In the genomic region with DNA sequence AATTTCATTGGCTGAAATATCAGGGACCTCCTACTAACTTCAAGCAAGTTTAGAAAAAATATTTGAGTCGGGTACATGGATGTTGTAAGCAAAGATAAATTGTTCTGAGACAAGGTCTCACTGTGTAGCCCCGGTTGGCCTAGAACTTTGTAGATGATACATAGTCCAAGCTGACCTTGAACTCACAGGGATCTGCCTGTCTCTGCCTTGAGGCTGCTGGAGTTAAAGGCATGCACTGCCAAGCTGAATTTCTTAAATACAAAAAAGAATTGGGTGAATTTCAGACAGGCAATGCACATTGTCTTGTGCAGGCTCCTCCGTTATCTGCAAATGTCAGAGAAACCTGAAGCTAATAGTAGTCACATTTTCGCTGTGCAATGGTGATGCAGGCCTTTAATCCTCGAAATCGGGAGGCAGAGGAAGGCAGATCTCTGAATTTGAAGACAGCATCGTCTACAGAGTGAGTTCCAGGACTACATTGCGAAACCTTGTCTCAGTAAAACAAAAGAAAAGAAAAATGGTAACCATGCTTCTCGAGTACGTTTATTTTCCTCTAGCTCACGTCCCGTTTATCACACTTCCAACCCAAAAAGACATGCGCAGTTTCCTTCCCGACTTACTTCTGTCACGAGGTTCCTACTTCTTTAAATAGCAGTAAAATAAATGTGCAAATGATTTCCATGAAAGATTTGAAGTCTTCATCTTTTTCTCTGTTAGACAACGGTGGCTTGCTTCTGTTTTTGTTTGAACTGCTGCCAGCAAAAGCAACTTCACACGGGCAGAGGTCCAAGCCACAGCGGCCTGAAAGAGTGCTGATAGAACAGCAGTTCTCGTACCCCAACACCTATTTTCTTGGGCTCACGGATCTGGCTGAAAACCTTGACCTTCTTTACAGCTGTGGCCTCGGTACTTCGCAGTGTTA, we compare ENCODE assay signal across 10 mouse cellular contexts.
DNase-seq lines count a peak whose midpoint lies in the region; ATAC-seq lines count a peak whose summit lies in the region.
"Had no signal": no experiment of that assay in that cellular context is flagged by ENCODE, and none has a peak within 500 bp of the region (broad histone marks: within the 10 kb centered on the region; RNA-seq: fewer than 3 reads in every experiment).

No protein-coding gene starts in this region.

- intact Hi-C loops in left cerebral cortex, postnatal 4 days (cut with DNase I), result no loop called here
- intact Hi-C loops in heart, postnatal 14 days (cut with DNase I), result no loop called here

- H3K36me3 ChIP-seq in embryonic facial prominence, embryonic 14.5 days (ENCODE audit: control insufficient read depth, insufficient read depth, low read length), result no peaks in the 10 kb centered on the region
- H3K36me3 ChIP-seq in embryonic facial prominence, embryonic 10.5 days (replicated peaks), result no peaks in the 10 kb centered on the region

- no peak overlapping the region for H3K9ac ChIP-seq in embryonic facial prominence, embryonic 14.5 days (ENCODE audit: low read depth, low read length)

- no peak overlapping the region for H3K27ac ChIP-seq in embryonic facial prominence, embryonic 14.5 days (replicated peaks; ENCODE audit: low read depth, low read length)
- H3K27ac ChIP-seq in embryonic facial prominence, embryonic 10.5 days (replicated peaks), result no peak overlapping the region
- H3K27ac ChIP-seq: macrophage had no signal

- H3K4me1 ChIP-seq in embryonic facial prominence, embryonic 14.5 days (ENCODE audit: control insufficient read depth, insufficient read depth, low read length), result no peaks in the 10 kb centered on the region
- H3K4me1 ChIP-seq in embryonic facial prominence, embryonic 10.5 days, result no peaks in the 10 kb centered on the region

- no peaks in the 10 kb centered on the region for H3K27me3 ChIP-seq in embryonic facial prominence, embryonic 14.5 days (replicated peaks; ENCODE audit: control insufficient read depth, insufficient read depth, low read length)
- no peaks in the 10 kb centered on the region for H3K27me3 ChIP-seq in embryonic facial prominence, embryonic 10.5 days (replicated peaks; ENCODE audit: low read depth, poor library complexity, severe bottlenecking)

- peak; percentile 38 for DNase-seq in embryonic facial prominence, embryonic 14.5 days (ENCODE audit: low spot score)
- no peak for DNase-seq in embryonic facial prominence, embryonic 10.5 days (ENCODE audit: low spot score)
- DNase-seq in left cerebral cortex, postnatal 4 days, result peak; percentile 6
- DNase-seq in left cerebral cortex, adult 11 months (ENCODE audit: low spot score), result no peak
- DNase-seq in adrenal gland, adult 18-20 months (ENCODE audit: low spot score in 2 of 2), result peak; percentile 26 to 38
- peak; percentile 11 to 31 for DNase-seq in heart, postnatal 14 days
- no peak for DNase-seq in layer of hippocampus, adult 8-10 months (ENCODE audit: low spot score in 2 of 2)
- no peak for DNase-seq in gastrocnemius, adult 18-20 months (ENCODE audit: low spot score)
- DNase-seq: gastrocnemius, postnatal 36 days had no signal

- H3K9me3 ChIP-seq in embryonic facial prominence, embryonic 14.5 days (ENCODE audit: control insufficient read depth, low read length), result no peaks in the 10 kb centered on the region
- H3K9me3 ChIP-seq in embryonic facial prominence, embryonic 10.5 days, result no peaks in the 10 kb centered on the region

- no peak overlapping the region for H3K4me2 ChIP-seq in embryonic facial prominence, embryonic 14.5 days (ENCODE audit: low read depth, low read length)

- no peak for ATAC-seq in embryonic facial prominence, embryonic 14.5 days (ENCODE audit: low read depth)

- H3K4me3 ChIP-seq in embryonic facial prominence, embryonic 14.5 days (ENCODE audit: low read depth, low read length), result no peak overlapping the region
- H3K4me3 ChIP-seq in embryonic facial prominence, embryonic 10.5 days, result no peak overlapping the region

- 72% methylated on average over 22 of the region's 22 CpGs for WGBS in embryonic facial prominence, embryonic 14.5 days
- 90% methylated on average over 22 of the region's 22 CpGs for WGBS in embryonic facial prominence, embryonic 10.5 days

Comparison
In these comparisons a context has a peak if more than half of its experiments do, and no peak if none do; other contexts are left out.
1. DNase-seq: peak in embryonic facial prominence, embryonic 14.5 days (single experiment), left cerebral cortex, postnatal 4 days (single experiment), adrenal gland, adult 18-20 months (2 of 2) and heart, postnatal 14 days (2 of 2); none in embryonic facial prominence, embryonic 10.5 days (single experiment), left cerebral cortex, adult 11 months (single experiment), layer of hippocampus, adult 8-10 months (0 of 2) and gastrocnemius, adult 18-20 months (single experiment).